Mouse (Mus musculus): ENCODE measurements at regions not wholly inside any gene's neighbourhood (a gene's known extent, or its start where the extent isn't known, plus 50 kb on each side); places are given as distances from the start of the nearest gene placed in this dataset.

- TF ChIP-seq GATA1 (IDR thresholded peaks at IDR 0.05; ENCODE audit: borderline replicate concordance, low read length), result no peak
- no peak for TF ChIP-seq FLI1 (IDR thresholded peaks at IDR 0.05; ENCODE audit: low read length)
Observed at GRCm38 (mm10) chr5:75458317-75458716, 116.4 kb upstream of the Kit start.
